Mouse (Mus musculus) midbrain, embryonic 13.5 days (tissue): ENCODE results near the gene Chfr. TPM values are rescaled to one million over a fixed set of nuclear protein-coding genes. Genes with fewer than 3 reads are reported as not detected.

Source experiments
- ATAC-seq: fragments of 200-750 bp; cut with Nextera tagmentation; 2 replicates; pipeline ENCODE4 v1.8.0; 2017; ENCODE audit warnings: mild to moderate bottlenecking, moderate TSS enrichment, moderate library complexity
- H3K27ac ChIP-seq: fragments of 300-500 bp; sonication (generic); 2 replicates; pipeline ENCODE4 v1.5.1; 2015; ENCODE audit warnings: inconsistent platforms, mild to moderate bottlenecking, moderate library complexity
- H3K27me3 ChIP-seq: fragments of 300-500 bp; sonication (generic); 2 replicates; pipeline ENCODE4 v1.6.1; 2015; ENCODE audit warnings: mild to moderate bottlenecking, inconsistent platforms
- H3K36me3 ChIP-seq: fragments of 300-500 bp; sonication (generic); 2 replicates; pipeline ENCODE4 v1.6.1; 2015; ENCODE audit warnings: mild to moderate bottlenecking, inconsistent platforms
- H3K4me1 ChIP-seq: fragments of 300-500 bp; sonication (generic); replicated peaks from 2 replicates; pipeline ENCODE4 v1.6.1; 2015; ENCODE audit warnings: inconsistent platforms
- H3K4me2 ChIP-seq: fragments of 300-500 bp; sonication (generic); replicated peaks from 2 replicates; pipeline ENCODE4 v1.6.1; 2015; ENCODE audit warnings: moderate library complexity, mild to moderate bottlenecking, inconsistent platforms
- H3K4me3 ChIP-seq: fragments of 300-500 bp; sonication (generic); replicated peaks from 2 replicates; pipeline ENCODE4 v1.5.1; 2015; ENCODE audit warnings: mild to moderate bottlenecking, inconsistent platforms
- H3K9ac ChIP-seq: fragments of 300-500 bp; sonication (generic); replicated peaks from 2 replicates; pipeline ENCODE4 v1.6.1; 2015; ENCODE audit warnings: mild to moderate bottlenecking, inconsistent platforms
- H3K9me3 ChIP-seq: fragments of 300-500 bp; sonication (generic); 2 replicates; pipeline ENCODE4 v1.6.1; 2016; ENCODE audit warnings: mild to moderate bottlenecking, inconsistent platforms
- WGBS: fragments of 180-500 bp; shearing (Covaris S2); methylation state at CpG from one replicate; pipeline ENCODE4 v1.1.7; 2015; 5-methylcytosine and 5-hydroxymethylcytosine counted together
- polyA plus RNA-seq: library from polyadenylated mRNA; unstranded; fragments of >200 nt; fragmentation: Nextera tagmentation; extraction: Ambion mirVana; gene quantifications from 2 replicates; pipeline ENCODE4 v1.2.1, GENCODE M21; 2015

Gene Chfr
- polyA plus RNA-seq, 1 experiment from 2014 or later = 106 TPM

DNA sequence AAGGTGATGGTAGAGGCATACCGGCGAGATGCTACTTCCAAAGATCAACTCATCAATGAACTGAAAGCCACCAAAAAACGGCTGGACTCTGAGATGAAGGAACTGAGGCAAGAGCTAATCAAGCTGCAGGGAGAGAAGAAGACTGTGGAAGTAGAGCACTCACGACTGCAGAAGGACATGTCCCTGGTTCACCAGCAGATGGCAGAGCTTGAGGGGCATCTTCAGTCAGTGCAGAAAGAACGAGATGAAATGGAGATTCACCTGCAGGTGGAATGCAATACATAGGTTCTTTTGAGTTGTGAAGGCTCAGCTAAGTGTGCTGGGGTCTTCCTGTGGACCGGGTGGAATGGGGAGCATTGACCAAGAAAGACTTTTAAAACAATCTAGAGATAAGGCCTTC lies 69.1 kb downstream of the Chfr start:
- Histone ChIP-seq H3K27me3 (no peaks in the 10 kb centered on the region), H3K9ac (no peak overlapping the region), H3K4me2 (no peak overlapping the region), H3K27ac (no peak overlapping the region), H3K36me3 (peaks cover 94% of the 10 kb centered on the region), H3K9me3 (no peaks in the 10 kb centered on the region), H3K4me1 (no peaks in the 10 kb centered on the region), H3K4me3 (no peak overlapping the region)
- ATAC-seq = no peak
- WGBS = 87% methylated on average over 6 of the region's 6 CpGs

DNA sequence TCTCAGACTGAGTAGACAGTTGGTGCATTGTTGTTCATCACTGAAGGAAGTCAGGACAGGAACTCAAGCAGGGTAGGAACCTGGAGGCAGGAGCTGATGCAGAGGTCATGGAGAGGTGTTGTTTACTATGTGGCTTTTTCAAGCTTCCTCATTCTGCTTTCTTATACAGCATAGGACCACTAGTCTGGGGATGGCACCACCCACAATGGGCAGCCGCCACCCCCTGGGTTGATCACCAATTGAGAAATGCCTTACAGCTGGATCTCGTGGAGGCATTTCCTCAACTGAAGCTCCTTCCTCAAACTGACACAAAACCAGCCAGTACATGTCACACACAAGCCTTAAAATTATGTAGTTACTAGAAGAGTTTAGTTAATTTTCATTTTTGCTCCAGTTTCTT lies 75.7 kb downstream of the Chfr start:
- Histone ChIP-seq H3K9ac (no peak overlapping the region), H3K27ac (no peak overlapping the region), H3K27me3 (no peaks in the 10 kb centered on the region), H3K4me2 (no peak overlapping the region), H3K4me3 (no peak overlapping the region), H3K36me3 (peaks cover 95% of the 10 kb centered on the region), H3K4me1 (no peaks in the 10 kb centered on the region), H3K9me3 (no peaks in the 10 kb centered on the region)
- 88% methylated on average over 2 of the region's 2 CpGs for WGBS
- no peak for ATAC-seq

- WGBS = 98% methylated on average over 3 of the region's 3 CpGs
- Histone ChIP-seq H3K27ac (no peak overlapping the region), H3K36me3 (peaks cover 97% of the 10 kb centered on the region)
Measured at GRCm38 (mm10) chr5:110216780-110217179, 81.1 kb downstream of the Chfr start.

GRCm38 (mm10) chr5:110220331-110220730 lies 84.7 kb downstream of the Chfr start:
- Histone ChIP-seq H3K27me3 (no peaks in the 10 kb centered on the region), H3K4me1 (no peaks in the 10 kb centered on the region), H3K9ac (no peak overlapping the region), H3K9me3 (no peaks in the 10 kb centered on the region), H3K4me2 (no peak overlapping the region), H3K4me3 (no peak overlapping the region), H3K36me3 (peaks cover 90% of the 10 kb centered on the region), H3K27ac (no peak overlapping the region)
- ATAC-seq = no peak
- 94% methylated on average over 4 of the region's 4 CpGs for WGBS

More at GRCm38 (mm10) chr5:110216780-110217179, 81.1 kb downstream of the Chfr start:
- Histone ChIP-seq H3K4me2 (no peak overlapping the region), H3K27me3 (no peaks in the 10 kb centered on the region), H3K4me1 (no peaks in the 10 kb centered on the region), H3K9me3 (no peaks in the 10 kb centered on the region), H3K4me3 (no peak overlapping the region), H3K9ac (no peak overlapping the region)
- no peak for ATAC-seq

Other genes starting within 250 kb of the Chfr start
- gene Gm15446, start 212.4 kb upstream of the Chfr start, polyA plus RNA-seq = 0.31 and 0.61 TPM in 2 replicates
- gene Zfp932, start 139.3 kb upstream of the Chfr start, polyA plus RNA-seq = 23.8 and 24.7 TPM in 2 replicates
- 6.9 and 7.9 TPM in 2 replicates for gene Gm17655, start 63.3 kb upstream of the Chfr start, polyA plus RNA-seq
- gene Gm35315, start 41.4 kb upstream of the Chfr start, polyA plus RNA-seq = 0.61 and 0.93 TPM in 2 replicates
- gene Plcxd1, start 35.9 kb upstream of the Chfr start, polyA plus RNA-seq = 2.1 and 2.5 TPM in 2 replicates
- 52.6 and 53.3 TPM in 2 replicates for gene Gtpbp6, start 27.6 kb upstream of the Chfr start, polyA plus RNA-seq
- 16.0 and 16.9 TPM in 2 replicates for gene Zfp605, start 25.8 kb upstream of the Chfr start, polyA plus RNA-seq
- 22.5 and 22.7 TPM in 2 replicates for gene Golga3, start 40.9 kb downstream of the Chfr start, polyA plus RNA-seq
- gene Ankle2, start 95.2 kb downstream of the Chfr start, polyA plus RNA-seq = 23.8 and 31.5 TPM in 2 replicates
- 87.1 and 91.5 TPM in 2 replicates for gene Pgam5, start 134.1 kb downstream of the Chfr start, polyA plus RNA-seq
- 9.2 and 10.2 TPM in 2 replicates for gene Pxmp2, start 150.3 kb downstream of the Chfr start, polyA plus RNA-seq
- 12.6 and 14.0 TPM in 2 replicates for gene Pole, start 150.5 kb downstream of the Chfr start, polyA plus RNA-seq
- gene P2rx2, start 207.4 kb downstream of the Chfr start, polyA plus RNA-seq = 3.2 and 3.8 TPM in 2 replicates
- not detected in 2 replicates for gene Lrcol1, start 208.9 kb downstream of the Chfr start, polyA plus RNA-seq